Mouse (Mus musculus) ovary, adult 10 weeks (tissue): Measurements from ENCODE around the gene Krtap4-9. TPM values are rescaled to one million over a fixed set of nuclear protein-coding genes. Genes with fewer than 3 reads are reported as not detected.

Source experiments
- polyA plus RNA-seq: library from polyadenylated mRNA; stranded (reverse); fragments of 350-450 nt; fragmentation: Illumina TruSeq; extraction: RNeasy Lipid Tissue Mini Kit (QIAGEN cat#74804); gene quantifications from one replicate; pipeline ENCODE4 v1.2.3, GENCODE M21; 2014

The Krtap4-9 gene
- polyA plus RNA-seq, result not detected

DNA sequence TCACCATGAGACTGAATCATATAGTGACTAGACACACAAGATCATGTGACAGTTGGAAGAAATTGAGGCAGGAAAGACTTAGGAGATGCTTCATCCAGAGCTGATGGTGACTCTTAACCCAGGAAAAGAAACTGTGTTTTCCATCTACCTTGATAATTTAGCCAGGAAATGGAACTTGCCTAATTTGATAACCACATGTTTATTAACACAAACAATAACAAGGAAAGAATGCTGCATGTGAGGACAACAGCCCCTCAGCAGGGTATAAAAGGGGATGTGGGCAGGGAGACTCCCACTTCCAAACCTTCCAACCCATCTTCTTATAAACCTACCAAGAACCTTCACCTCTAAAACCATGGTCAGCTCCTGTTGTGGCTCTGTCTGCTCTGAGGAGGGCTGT lies at the start of gene Krtap4-9:
Gene Krtap4-9 (plus strand): TSS at position 301 of the 400 bp plus-strand sequence.

DNA sequence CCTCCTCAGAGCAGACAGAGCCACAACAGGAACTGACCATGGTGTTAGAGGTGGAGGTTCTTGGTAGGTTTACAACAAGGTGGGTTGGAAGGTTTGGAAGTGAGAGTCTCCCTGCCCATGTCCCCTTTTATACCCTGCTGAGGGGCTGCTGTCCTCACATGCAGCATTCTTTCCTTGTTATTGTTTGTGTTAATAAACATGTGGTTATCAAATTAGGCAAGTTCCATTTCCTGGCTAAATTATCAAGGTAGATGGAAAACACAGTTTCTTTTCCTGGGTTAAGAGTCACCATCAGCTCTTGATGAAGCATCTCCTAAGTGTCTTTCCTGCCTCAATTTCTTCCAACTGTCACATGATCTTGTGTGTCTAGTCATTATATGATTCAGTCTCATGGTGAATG lies 12.2 kb upstream of the Krtap4-9 start, which contains the start of gene Gm11595:
Gene Gm11595 (minus strand): TSS at position 101 of the 400 bp plus-strand sequence.

DNA sequence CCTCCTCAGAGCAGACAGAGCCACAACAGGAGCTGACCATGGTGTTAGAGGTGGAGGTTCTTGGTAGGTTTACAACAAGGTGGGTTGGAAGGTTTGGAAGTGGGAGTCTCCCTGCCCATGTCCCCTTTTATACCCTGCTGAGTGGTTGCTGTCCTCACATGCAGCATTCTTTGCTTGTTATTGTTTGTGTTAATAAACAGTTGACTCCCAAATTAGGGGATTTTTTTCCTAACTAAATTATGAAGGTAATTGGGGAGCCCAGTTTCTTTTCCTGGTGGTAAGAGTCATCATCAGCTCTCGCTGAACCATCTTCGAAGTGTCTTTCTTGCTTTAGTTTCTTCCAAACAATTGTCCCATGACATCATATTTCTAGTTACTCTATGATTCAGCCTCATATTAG lies 4.4 kb upstream of the Krtap4-9 start, which contains the start of gene Krtap4-8:
Gene Krtap4-8 (minus strand): TSS at position 101 of the 400 bp plus-strand sequence.

DNA sequence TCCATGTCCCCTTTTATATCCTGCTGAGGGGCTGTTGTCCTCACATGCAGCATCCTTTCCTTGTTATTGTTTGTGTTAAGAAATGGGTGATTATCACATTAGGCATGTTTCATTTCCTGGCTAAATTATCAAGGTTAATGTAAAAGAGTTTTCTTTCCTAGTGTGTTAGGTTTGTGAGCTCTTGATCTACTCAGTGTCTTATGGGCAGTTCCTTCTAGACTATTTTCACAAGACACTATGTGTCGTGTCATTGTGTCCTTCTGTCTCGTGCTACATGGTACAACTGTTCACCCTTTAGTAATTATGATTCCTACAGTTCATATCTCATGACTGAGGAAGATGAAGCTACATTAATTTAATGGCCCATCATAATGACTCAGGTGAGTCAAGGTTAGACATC lies 8.4 kb downstream of the Krtap4-9 start, which contains the start of gene Gm11596:
Gene Gm11596 (minus strand): TSS at position 101 of the 400 bp plus-strand sequence.

DNA sequence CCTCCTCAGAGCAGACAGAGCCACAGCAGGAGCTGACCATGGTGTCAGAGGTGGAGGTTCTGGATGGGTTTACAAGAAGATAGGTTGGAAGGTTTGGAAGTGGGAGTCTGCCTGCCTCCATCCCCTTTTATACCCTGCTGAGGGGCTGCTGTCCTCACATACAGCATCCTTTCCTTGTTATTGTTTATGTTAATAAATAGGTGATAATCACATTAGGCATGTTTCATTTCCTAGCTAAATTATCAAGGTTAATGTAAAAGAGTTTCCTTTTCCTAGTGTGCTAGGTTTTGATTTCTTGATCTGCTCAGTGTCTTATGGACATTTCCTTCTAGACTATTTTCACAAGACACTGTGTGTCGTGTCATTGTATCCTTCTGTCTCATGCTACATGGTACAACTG lies 13.8 kb downstream of the Krtap4-9 start, which contains the start of gene Gm11569:
Gene Gm11569 (minus strand): TSS at position 101 of the 400 bp plus-strand sequence.

DNA sequence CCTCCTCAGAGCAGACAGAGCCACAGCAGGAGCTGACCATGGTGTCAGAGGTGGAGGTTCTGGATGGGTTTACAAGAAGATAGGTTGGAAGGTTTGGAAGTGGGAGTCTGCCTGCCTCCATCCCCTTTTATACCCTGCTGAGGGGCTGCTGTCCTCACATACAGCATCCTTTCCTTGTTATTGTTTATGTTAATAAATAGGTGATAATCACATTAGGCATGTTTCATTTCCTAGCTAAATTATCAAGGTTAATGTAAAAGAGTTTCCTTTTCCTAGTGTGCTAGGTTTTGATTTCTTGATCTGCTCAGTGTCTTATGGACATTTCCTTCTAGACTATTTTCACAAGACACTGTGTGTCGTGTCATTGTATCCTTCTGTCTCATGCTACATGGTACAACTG lies 19.3 kb downstream of the Krtap4-9 start, which contains the start of gene Gm11554:
Gene Gm11554 (minus strand): TSS at position 101 of the 400 bp plus-strand sequence.

DNA sequence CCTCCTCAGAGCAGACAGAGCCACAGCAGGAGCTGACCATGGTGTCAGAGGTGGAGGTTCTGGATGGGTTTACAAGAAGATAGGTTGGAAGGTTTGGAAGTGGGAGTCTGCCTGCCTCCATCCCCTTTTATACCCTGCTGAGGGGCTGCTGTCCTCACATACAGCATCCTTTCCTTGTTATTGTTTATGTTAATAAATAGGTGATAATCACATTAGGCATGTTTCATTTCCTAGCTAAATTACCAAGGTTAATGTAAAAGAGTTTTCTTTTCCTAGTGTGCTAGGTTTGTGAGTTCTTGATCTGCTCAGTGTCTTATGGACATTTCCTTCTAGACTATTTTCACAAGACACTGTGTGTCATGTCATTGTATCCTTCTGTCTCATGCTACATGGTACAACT lies 24.8 kb downstream of the Krtap4-9 start, which contains the start of gene Krtap4-13:
Gene Krtap4-13 (minus strand): TSS at position 101 of the 400 bp plus-strand sequence.

DNA sequence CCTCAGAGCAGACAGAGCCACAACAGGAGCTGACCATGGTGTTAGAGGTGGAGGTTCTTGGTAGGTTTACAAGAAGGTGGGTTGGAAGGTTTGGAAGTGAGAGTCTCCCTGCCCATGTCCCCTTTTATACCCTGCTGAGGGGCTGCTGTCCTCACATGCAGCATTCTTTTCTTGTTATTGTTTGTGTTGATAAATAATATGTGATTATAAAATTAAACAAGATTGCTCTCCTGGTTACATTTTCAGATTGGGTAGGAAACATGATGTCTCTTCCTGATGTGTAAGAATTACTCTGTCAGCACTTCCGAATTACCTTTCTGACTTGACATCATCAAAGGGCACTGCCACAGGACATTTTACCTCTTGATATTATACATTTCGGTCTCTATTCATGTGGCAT lies 30.6 kb downstream of the Krtap4-9 start, which contains the start of gene Gm11564:
Gene Gm11564 (minus strand): TSS at position 101 of the 400 bp plus-strand sequence.

Other genes starting within 250 kb of the Krtap4-9 start
- not detected for gene Krt40, start 242.0 kb upstream of the Krtap4-9 start, polyA plus RNA-seq
- not detected for gene Krtap3-3, start 234.3 kb upstream of the Krtap4-9 start, polyA plus RNA-seq
- not detected for gene Krtap3-2, start 228.3 kb upstream of the Krtap4-9 start, polyA plus RNA-seq
- gene Gm11939, start 225.7 kb upstream of the Krtap4-9 start, polyA plus RNA-seq, result not detected
- gene Krtap3-1, start 218.6 kb upstream of the Krtap4-9 start, polyA plus RNA-seq, result not detected
- gene Krtap1-5, start 204.2 kb upstream of the Krtap4-9 start, polyA plus RNA-seq, result not detected
- gene Krtap1-4, start 201.5 kb upstream of the Krtap4-9 start, polyA plus RNA-seq, result not detected
- not detected for gene Krtap1-3, start 193.9 kb upstream of the Krtap4-9 start, polyA plus RNA-seq
- gene Krtap9-3, start 187.1 kb upstream of the Krtap4-9 start, polyA plus RNA-seq, result not detected
- not detected for gene Gm11938, start 181.9 kb upstream of the Krtap4-9 start, polyA plus RNA-seq
- gene Gm11937, start 175.0 kb upstream of the Krtap4-9 start, polyA plus RNA-seq, result not detected
- gene Krtap2-4, start 170.4 kb upstream of the Krtap4-9 start, polyA plus RNA-seq, result not detected
- not detected for gene Gm11562, start 164.8 kb upstream of the Krtap4-9 start, polyA plus RNA-seq
- gene Krtap4-1, start 157.0 kb upstream of the Krtap4-9 start, polyA plus RNA-seq, result not detected
- not detected for gene Krtap4-2, start 150.1 kb upstream of the Krtap4-9 start, polyA plus RNA-seq
- not detected for gene Krtap4-7, start 141.1 kb upstream of the Krtap4-9 start, polyA plus RNA-seq
- not detected for gene Gm11555, start 135.0 kb upstream of the Krtap4-9 start, polyA plus RNA-seq
- gene Gm11563, start 126.2 kb upstream of the Krtap4-9 start, polyA plus RNA-seq, result not detected
- gene Krtap4-6, start 119.2 kb upstream of the Krtap4-9 start, polyA plus RNA-seq, result not detected
- gene Gm14190, start 94.5 kb upstream of the Krtap4-9 start, polyA plus RNA-seq, result not detected
- not detected for gene Gm14180, start 50.9 kb upstream of the Krtap4-9 start, polyA plus RNA-seq
- not detected for gene Gm11595, start 12.3 kb upstream of the Krtap4-9 start, polyA plus RNA-seq
- gene Krtap4-8, start 4.5 kb upstream of the Krtap4-9 start, polyA plus RNA-seq, result not detected
- gene Gm11596, start 8.3 kb downstream of the Krtap4-9 start, polyA plus RNA-seq, result not detected
- gene Gm11569, start 13.7 kb downstream of the Krtap4-9 start, polyA plus RNA-seq, result not detected
- not detected for gene Gm11554, start 19.2 kb downstream of the Krtap4-9 start, polyA plus RNA-seq
- gene Krtap4-13, start 24.7 kb downstream of the Krtap4-9 start, polyA plus RNA-seq, result not detected
- not detected for gene Gm11564, start 30.5 kb downstream of the Krtap4-9 start, polyA plus RNA-seq
- gene 2300003K06Rik, start 52.9 kb downstream of the Krtap4-9 start, polyA plus RNA-seq, result not detected
- not detected for gene Krtap4-16, start 66.4 kb downstream of the Krtap4-9 start, polyA plus RNA-seq
- not detected for gene Gm11568, start 72.7 kb downstream of the Krtap4-9 start, polyA plus RNA-seq
- not detected for gene Gm11559, start 79.3 kb downstream of the Krtap4-9 start, polyA plus RNA-seq
- not detected for gene Krtap9-1, start 88.2 kb downstream of the Krtap4-9 start, polyA plus RNA-seq
- gene Gm11567, start 94.0 kb downstream of the Krtap4-9 start, polyA plus RNA-seq, result not detected
- not detected for gene Krtap31-1, start 122.7 kb downstream of the Krtap4-9 start, polyA plus RNA-seq
- gene Gm11565, start 129.6 kb downstream of the Krtap4-9 start, polyA plus RNA-seq, result not detected
- gene Krtap31-2, start 151.1 kb downstream of the Krtap4-9 start, polyA plus RNA-seq, result not detected
- not detected for gene Krtap9-5, start 163.3 kb downstream of the Krtap4-9 start, polyA plus RNA-seq
- gene Krtap29-1, start 193.9 kb downstream of the Krtap4-9 start, polyA plus RNA-seq, result not detected
- not detected for gene Krtap16-1, start 201.4 kb downstream of the Krtap4-9 start, polyA plus RNA-seq
- not detected for gene Krtap17-1, start 208.8 kb downstream of the Krtap4-9 start, polyA plus RNA-seq
- gene Krt33a, start 231.0 kb downstream of the Krtap4-9 start, polyA plus RNA-seq, result not detected
- not detected for gene Krt33b, start 244.7 kb downstream of the Krtap4-9 start, polyA plus RNA-seq